Mouse (Mus musculus): ENCODE measurements around the gene Pax6. TPM values are rescaled to one million over a fixed set of nuclear protein-coding genes. Genes with fewer than 3 reads are reported as not detected.

The Pax6 gene
- polyA plus RNA-seq, 1 experiment = 0.35 TPM

GRCm38 (mm10) chr2:105683771-105684410 is 15.2 kb downstream of the Pax6 start:
- Histone ChIP-seq H3ac (ENCODE audit: control insufficient read depth, insufficient read length, low read depth) (no peak overlapping the region), H3K79me2 (ENCODE audit: control insufficient read depth, insufficient read depth) (no peaks in the 10 kb centered on the region), H3K4me3 (ENCODE audit: insufficient read depth, poor library complexity, severe bottlenecking) (no peak overlapping the region), H3K27me3 (ENCODE audit: control insufficient read depth, insufficient read depth, insufficient read length) (no peaks in the 10 kb centered on the region), H3K36me3 (ENCODE audit: control insufficient read depth, insufficient read depth) (no peaks in the 10 kb centered on the region), H3K79me3 (ENCODE audit: low read depth) (no peaks in the 10 kb centered on the region)
- TF ChIP-seq CEBPB (IDR thresholded peaks at IDR 0.05; ENCODE audit: low read depth) = no peak
- TF ChIP-seq MYOG (IDR thresholded peaks at IDR 0.05; ENCODE audit: control insufficient read depth, extremely low read depth, insufficient read length) = no peak
- TF ChIP-seq FOSL1 (IDR thresholded peaks at IDR 0.05; ENCODE audit: insufficient read depth, low read length, poor library complexity, severe bottlenecking) = no peak
- TF ChIP-seq MYOD1 (IDR thresholded peaks at IDR 0.05; ENCODE audit: control insufficient read depth, insufficient read length, low read depth) = no peak
- TF ChIP-seq USF1 (IDR thresholded peaks at IDR 0.05; ENCODE audit: low read depth) = no peak
- no peak for TF ChIP-seq MAX (IDR thresholded peaks at IDR 0.05)

GRCm38 (mm10) chr2:105684991-105685650 is 16.4 kb downstream of the Pax6 start:
- TF ChIP-seq CEBPB (IDR thresholded peaks at IDR 0.05; ENCODE audit: low read depth) (no peak), MAX (IDR thresholded peaks at IDR 0.05) (no peak), CTCF (IDR thresholded peaks at IDR 0.05; ENCODE audit: control insufficient read depth, insufficient read depth, insufficient read length) (no peak), USF1 (IDR thresholded peaks at IDR 0.05; ENCODE audit: low read depth) (no peak), MYOD1 (IDR thresholded peaks at IDR 0.05; ENCODE audit: control insufficient read depth, insufficient read length, low read depth) (no peak), FOSL1 (IDR thresholded peaks at IDR 0.05; ENCODE audit: insufficient read depth, low read length, poor library complexity, severe bottlenecking) (no peak), MYOG (IDR thresholded peaks at IDR 0.05; ENCODE audit: control insufficient read depth, extremely low read depth, insufficient read length) (no peak)
- H3K79me3 ChIP-seq (ENCODE audit: low read depth) = no peaks in the 10 kb centered on the region
- no peaks in the 10 kb centered on the region for H3K79me2 ChIP-seq (ENCODE audit: control insufficient read depth, insufficient read depth)
- H3K4me3 ChIP-seq (ENCODE audit: insufficient read depth, poor library complexity, severe bottlenecking) = no peak overlapping the region
- H3K36me3 ChIP-seq (ENCODE audit: control insufficient read depth, insufficient read depth) = no peaks in the 10 kb centered on the region
- no peak overlapping the region for H3ac ChIP-seq (ENCODE audit: control insufficient read depth, insufficient read length, low read depth)
- H3K27me3 ChIP-seq (ENCODE audit: control insufficient read depth, insufficient read depth, insufficient read length) = no peaks in the 10 kb centered on the region

DNA sequence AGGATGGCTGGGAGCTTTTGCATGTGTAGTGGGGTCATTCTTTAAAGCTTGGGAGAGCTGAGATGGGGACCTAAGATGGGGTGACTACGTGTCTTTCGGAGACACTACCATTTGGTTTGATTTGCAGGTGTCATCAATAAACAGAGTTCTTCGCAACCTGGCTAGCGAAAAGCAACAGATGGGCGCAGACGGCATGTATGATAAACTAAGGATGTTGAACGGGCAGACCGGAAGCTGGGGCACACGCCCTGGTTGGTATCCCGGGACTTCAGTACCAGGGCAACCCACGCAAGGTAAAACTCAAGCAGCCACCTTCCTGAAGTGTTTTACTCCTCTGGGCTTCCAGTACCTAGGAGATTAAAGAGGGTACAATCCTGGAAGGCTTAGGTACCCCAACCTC is 17.0 kb downstream of the Pax6 start:
- Histone ChIP-seq H3ac (ENCODE audit: control insufficient read depth, insufficient read length, low read depth) (no peak overlapping the region), H3K36me3 (ENCODE audit: control insufficient read depth, insufficient read depth) (no peaks in the 10 kb centered on the region), H3K79me3 (ENCODE audit: low read depth) (no peaks in the 10 kb centered on the region), H3K79me2 (ENCODE audit: control insufficient read depth, insufficient read depth) (no peaks in the 10 kb centered on the region), H3K4me3 (ENCODE audit: insufficient read depth, poor library complexity, severe bottlenecking) (no peak overlapping the region), H3K27me3 (ENCODE audit: control insufficient read depth, insufficient read depth, insufficient read length) (no peaks in the 10 kb centered on the region)
- TF ChIP-seq USF1 (IDR thresholded peaks at IDR 0.05; ENCODE audit: low read depth) (no peak), MYOG (IDR thresholded peaks at IDR 0.05; ENCODE audit: control insufficient read depth, extremely low read depth, insufficient read length) (no peak), CTCF (IDR thresholded peaks at IDR 0.05; ENCODE audit: control insufficient read depth, insufficient read depth, insufficient read length) (no peak), MAX (IDR thresholded peaks at IDR 0.05) (no peak), MYOD1 (IDR thresholded peaks at IDR 0.05; ENCODE audit: control insufficient read depth, insufficient read length, low read depth) (no peak), CEBPB (IDR thresholded peaks at IDR 0.05; ENCODE audit: low read depth) (no peak), FOSL1 (IDR thresholded peaks at IDR 0.05; ENCODE audit: insufficient read depth, low read length, poor library complexity, severe bottlenecking) (no peak)

- H3ac ChIP-seq (ENCODE audit: control insufficient read depth, insufficient read length, low read depth) = no peak overlapping the region
- H3K79me3 ChIP-seq (ENCODE audit: low read depth) = no peaks in the 10 kb centered on the region
- no peaks in the 10 kb centered on the region for H3K36me3 ChIP-seq (ENCODE audit: control insufficient read depth, insufficient read depth)
- H3K27me3 ChIP-seq (ENCODE audit: control insufficient read depth, insufficient read depth, insufficient read length) = no peaks in the 10 kb centered on the region
- no peak overlapping the region for H3K4me3 ChIP-seq (ENCODE audit: insufficient read depth, poor library complexity, severe bottlenecking)
- TF ChIP-seq USF1 (IDR thresholded peaks at IDR 0.05; ENCODE audit: low read depth) = no peak
- TF ChIP-seq CEBPB (IDR thresholded peaks at IDR 0.05; ENCODE audit: low read depth) = no peak
- no peak for TF ChIP-seq MYOG (IDR thresholded peaks at IDR 0.05; ENCODE audit: control insufficient read depth, extremely low read depth, insufficient read length)
- TF ChIP-seq CTCF (IDR thresholded peaks at IDR 0.05; ENCODE audit: control insufficient read depth, insufficient read depth, insufficient read length) = no peak
- TF ChIP-seq FOSL1 (IDR thresholded peaks at IDR 0.05; ENCODE audit: insufficient read depth, low read length, poor library complexity, severe bottlenecking) = no peak
- TF ChIP-seq MYOD1 (IDR thresholded peaks at IDR 0.05; ENCODE audit: control insufficient read depth, insufficient read length, low read depth) = no peak
- no peak for TF ChIP-seq MAX (IDR thresholded peaks at IDR 0.05)
- H3K79me2 ChIP-seq (ENCODE audit: control insufficient read depth, insufficient read depth) = no peaks in the 10 kb centered on the region
Measured at GRCm38 (mm10) chr2:105686363-105687316, 17.9 kb downstream of the Pax6 start.

DNA sequence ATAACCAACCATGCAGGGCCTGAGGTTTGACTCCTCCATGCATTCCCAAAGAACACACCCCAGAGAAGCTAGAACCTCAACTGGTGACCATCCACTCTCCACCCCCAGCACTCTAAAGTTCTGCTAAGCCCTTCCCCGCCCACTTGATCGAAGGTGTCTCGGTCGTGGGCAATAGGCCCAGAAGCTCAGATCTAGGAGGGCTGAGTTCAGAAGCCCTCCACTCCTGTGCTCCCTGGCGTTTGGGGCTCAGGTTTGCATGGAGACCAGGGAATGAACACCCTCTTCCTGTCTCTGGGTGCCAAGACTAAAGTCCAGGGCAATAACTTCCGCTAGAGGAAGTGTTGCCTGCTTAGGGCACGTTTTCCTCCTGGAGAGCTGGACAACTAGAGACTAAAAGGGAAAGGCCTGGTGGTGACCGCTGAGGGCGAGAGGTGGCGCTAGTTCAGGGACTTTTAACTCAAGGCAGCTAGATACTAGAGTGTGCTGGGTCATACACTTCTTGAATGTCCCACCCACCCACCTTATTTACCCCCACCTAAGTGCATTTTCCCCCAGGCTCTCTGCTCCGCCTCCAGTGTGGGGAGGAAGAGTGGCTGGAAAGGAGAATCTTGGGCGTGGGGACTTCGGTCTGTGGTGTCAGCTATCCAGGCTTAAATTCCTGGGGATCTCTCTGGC is 18.8 kb downstream of the Pax6 start:
- Histone ChIP-seq H3ac (ENCODE audit: control insufficient read depth, insufficient read length, low read depth) (no peak overlapping the region), H3K4me3 (ENCODE audit: insufficient read depth, poor library complexity, severe bottlenecking) (no peak overlapping the region), H3K27me3 (ENCODE audit: control insufficient read depth, insufficient read depth, insufficient read length) (no peaks in the 10 kb centered on the region), H3K36me3 (ENCODE audit: control insufficient read depth, insufficient read depth) (no peaks in the 10 kb centered on the region), H3K79me3 (ENCODE audit: low read depth) (no peaks in the 10 kb centered on the region), H3K79me2 (ENCODE audit: control insufficient read depth, insufficient read depth) (no peaks in the 10 kb centered on the region)
- TF ChIP-seq CTCF (IDR thresholded peaks at IDR 0.05; ENCODE audit: control insufficient read depth, insufficient read depth, insufficient read length) (no peak), MYOG (IDR thresholded peaks at IDR 0.05; ENCODE audit: control insufficient read depth, extremely low read depth, insufficient read length) (no peak), FOSL1 (IDR thresholded peaks at IDR 0.05; ENCODE audit: insufficient read depth, low read length, poor library complexity, severe bottlenecking) (no peak), USF1 (IDR thresholded peaks at IDR 0.05; ENCODE audit: low read depth) (no peak), CEBPB (IDR thresholded peaks at IDR 0.05; ENCODE audit: low read depth) (no peak), MYOD1 (IDR thresholded peaks at IDR 0.05; ENCODE audit: control insufficient read depth, insufficient read length, low read depth) (no peak), MAX (IDR thresholded peaks at IDR 0.05) (no peak)

All from C2C12 (cell line).